Comparison of ENCODE assay signal across 8 mouse cellular contexts in genomic region chr8:123384883-123385540, GRCm38 (mm10). TPM values are rescaled to one million over a fixed set of nuclear protein-coding genes. Genes with fewer than 3 reads are reported as not detected.
DNase-seq lines count a peak whose midpoint lies in the region; ATAC-seq and TF ChIP-seq lines count a peak whose summit lies in the region.

No protein-coding gene starts in this region.

- H3K9ac ChIP-seq in forebrain, embryonic 11.5 days (ENCODE audit: low read length) = no peak overlapping the region
- H3K9ac ChIP-seq in midbrain, embryonic 14.5 days (replicated peaks; ENCODE audit: low read length) = no peak overlapping the region
- H3K9ac ChIP-seq in midbrain, embryonic 15.5 days = no peak overlapping the region

- H3K4me2 ChIP-seq in forebrain, embryonic 11.5 days (ENCODE audit: low read depth, low read length, severe bottlenecking) = no peak overlapping the region
- no peak overlapping the region for H3K4me2 ChIP-seq in midbrain, embryonic 14.5 days (ENCODE audit: low read length)
- no peak overlapping the region for H3K4me2 ChIP-seq in midbrain, embryonic 15.5 days

- no peak for TF ChIP-seq POLR2A in bone marrow macrophage, adult 2 months (IDR thresholded peaks at IDR 0.05; ENCODE audit: borderline replicate concordance, low read depth, low read length)

- H3K4me3 ChIP-seq in forebrain, embryonic 10.5 days = no peak overlapping the region
- no peak overlapping the region for H3K4me3 ChIP-seq in forebrain, embryonic 11.5 days (ENCODE audit: low read depth, low read length)
- no peak overlapping the region for H3K4me3 ChIP-seq in midbrain, embryonic 14.5 days (replicated peaks; ENCODE audit: low read depth, low read length)
- H3K4me3 ChIP-seq in midbrain, embryonic 15.5 days = no peak overlapping the region
- H3K4me3 ChIP-seq in bone marrow macrophage, adult 2 months (ENCODE audit: insufficient read depth, low read length) = no peak overlapping the region

- H3K27ac ChIP-seq in forebrain, embryonic 10.5 days = no peak overlapping the region
- H3K27ac ChIP-seq in forebrain, embryonic 11.5 days (ENCODE audit: low read depth, low read length) = no peak overlapping the region
- no peak overlapping the region for H3K27ac ChIP-seq in midbrain, embryonic 14.5 days (replicated peaks; ENCODE audit: low read depth, low read length)
- no peak overlapping the region for H3K27ac ChIP-seq in midbrain, embryonic 15.5 days
- peak overlapping the region; percentile 88 for H3K27ac ChIP-seq in bone marrow macrophage, adult 2 months (ENCODE audit: insufficient read depth, low read depth, low read length)

- no peaks in the 10 kb centered on the region for H3K4me1 ChIP-seq in forebrain, embryonic 10.5 days
- no peaks in the 10 kb centered on the region for H3K4me1 ChIP-seq in forebrain, embryonic 11.5 days (replicated peaks; ENCODE audit: control insufficient read depth, insufficient read depth, low read length)
- no peaks in the 10 kb centered on the region for H3K4me1 ChIP-seq in midbrain, embryonic 14.5 days (ENCODE audit: control insufficient read depth, insufficient read depth, low read length)
- H3K4me1 ChIP-seq in midbrain, embryonic 15.5 days = no peaks in the 10 kb centered on the region
- peaks cover 16% of the 10 kb centered on the region for H3K4me1 ChIP-seq in bone marrow macrophage, adult 2 months (ENCODE audit: control insufficient read depth, insufficient read depth, low read length)

- peak; percentile 40 for DNase-seq in forebrain, embryonic 10.5 days (ENCODE audit: extremely low spot score, low spot score)
- no peak for DNase-seq in forebrain, embryonic 11.5 days (ENCODE audit: low spot score)
- DNase-seq in midbrain, embryonic 14.5 days = peak; percentile 63
- no peak for DNase-seq in ovary, postnatal 10 days (ENCODE audit: low spot score)
- no peak for DNase-seq in left cerebral cortex, adult 11 months (ENCODE audit: low spot score)

- ATAC-seq in forebrain, embryonic 11.5 days (replicated peaks; ENCODE audit: low FRiP score) = no peak
- no peak for ATAC-seq in midbrain, embryonic 14.5 days (ENCODE audit: low FRiP score, low TSS enrichment)
- ATAC-seq in midbrain, embryonic 15.5 days (replicated peaks) = no peak
- peak; percentile 67; the same call in 1 of the 2 replicates for ATAC-seq in megakaryocyte-erythroid progenitor cell, adult 5-6 weeks (replicated peaks; ENCODE audit: low FRiP score, low TSS enrichment, poor library complexity, severe bottlenecking)

- no peaks in the 10 kb centered on the region for H3K9me3 ChIP-seq in forebrain, embryonic 10.5 days
- H3K9me3 ChIP-seq in forebrain, embryonic 11.5 days (ENCODE audit: control insufficient read depth, low read length) = no peaks in the 10 kb centered on the region
- no peaks in the 10 kb centered on the region for H3K9me3 ChIP-seq in midbrain, embryonic 14.5 days (ENCODE audit: control insufficient read depth, low read length)
- no peaks in the 10 kb centered on the region for H3K9me3 ChIP-seq in midbrain, embryonic 15.5 days

- H3K36me3 ChIP-seq in forebrain, embryonic 10.5 days (replicated peaks) = peaks cover 98% of the 10 kb centered on the region
- peaks cover 13% of the 10 kb centered on the region; the same call in 1 of the 2 replicates for H3K36me3 ChIP-seq in forebrain, embryonic 11.5 days (ENCODE audit: control insufficient read depth, insufficient read depth, low read length)
- H3K36me3 ChIP-seq in midbrain, embryonic 14.5 days (ENCODE audit: control insufficient read depth, insufficient read depth, low read length) = peaks cover 95% of the 10 kb centered on the region
- H3K36me3 ChIP-seq in midbrain, embryonic 15.5 days (replicated peaks) = peaks cover 51% of the 10 kb centered on the region

- WGBS in forebrain, embryonic 10.5 days = 76% methylated on average over 9 of the region's 9 CpGs
- 71% methylated on average over 9 of the region's 9 CpGs for WGBS in forebrain, embryonic 11.5 days
- WGBS in midbrain, embryonic 14.5 days = 71% methylated on average over 9 of the region's 9 CpGs
- WGBS in midbrain, embryonic 15.5 days = 69% methylated on average over 9 of the region's 9 CpGs

- H3K27me3 ChIP-seq in forebrain, embryonic 10.5 days (ENCODE audit: poor library complexity, severe bottlenecking) = no peaks in the 10 kb centered on the region
- H3K27me3 ChIP-seq in forebrain, embryonic 11.5 days (ENCODE audit: control insufficient read depth, insufficient read depth, low read length) = no peaks in the 10 kb centered on the region
- no peaks in the 10 kb centered on the region for H3K27me3 ChIP-seq in midbrain, embryonic 14.5 days (ENCODE audit: control insufficient read depth, insufficient read depth, low read length)
- no peaks in the 10 kb centered on the region for H3K27me3 ChIP-seq in midbrain, embryonic 15.5 days (replicated peaks)

- TF ChIP-seq CTCF in bone marrow macrophage, adult 2 months (IDR thresholded peaks at IDR 0.05; ENCODE audit: low read depth, low read length) = peak; percentile 80

RNA-seq across cellular contexts. Expression of gene Tcf25, which starts 11.5 kb away (rescaled TPM):
- polyA plus RNA-seq in forebrain, embryonic 10.5 days (2016; fragmentation: Nextera tagmentation; extraction: Ambion mirVana) = 146 and 151 TPM in 2 replicates
- 166 and 186 TPM in 2 replicates for polyA plus RNA-seq in forebrain, embryonic 11.5 days (2014; fragmentation: Nextera tagmentation; extraction: Ambion mirVana)
- 254 and 294 TPM in 2 replicates for polyA plus RNA-seq in midbrain, embryonic 14.5 days (2014; fragmentation: Nextera tagmentation; extraction: Ambion mirVana)
- polyA plus RNA-seq in midbrain, embryonic 15.5 days (2015; fragmentation: Nextera tagmentation; extraction: Ambion mirVana) = 324 and 331 TPM in 2 replicates
- polyA plus RNA-seq in bone marrow macrophage, adult 2 months (2012; ENCODE audit: insufficient read depth, insufficient read length, missing spikeins) = 218 and 244 TPM in 2 replicates
- 140 and 145 TPM in 2 replicates for total RNA-seq in megakaryocyte-erythroid progenitor cell, adult 5-6 weeks (2014; fragmentation: Nextera tagmentation)
- total RNA-seq in megakaryocyte-erythroid progenitor cell, adult 5-6 weeks (2017) = 104 and 227 TPM in 2 replicates

RNA-seq across cellular contexts. Expression of gene Mc1r, which starts 21.9 kb away (rescaled TPM):
- polyA plus RNA-seq in forebrain, embryonic 10.5 days (2016; fragmentation: Nextera tagmentation; extraction: Ambion mirVana) = 0.06 and 0.07 TPM in 2 replicates
- 0.16 and 0.31 TPM in 2 replicates for polyA plus RNA-seq in forebrain, embryonic 11.5 days (2014; fragmentation: Nextera tagmentation; extraction: Ambion mirVana)
- polyA plus RNA-seq in midbrain, embryonic 14.5 days (2014; fragmentation: Nextera tagmentation; extraction: Ambion mirVana) = 0.24 and 0.28 TPM in 2 replicates
- 0.10 and 0.17 TPM in 2 replicates for polyA plus RNA-seq in midbrain, embryonic 15.5 days (2015; fragmentation: Nextera tagmentation; extraction: Ambion mirVana)
- polyA plus RNA-seq in bone marrow macrophage, adult 2 months (2012; ENCODE audit: insufficient read depth, insufficient read length, missing spikeins) = not detected in 2 replicates
- total RNA-seq in megakaryocyte-erythroid progenitor cell, adult 5-6 weeks (2014; fragmentation: Nextera tagmentation) = 0.92 and 1.7 TPM in 2 replicates
- total RNA-seq in megakaryocyte-erythroid progenitor cell, adult 5-6 weeks (2017) = 0.91 TPM in 1 of 2 replicates, not detected in the other

RNA-seq across cellular contexts. Expression of gene Tubb3, which starts 26.2 kb away (rescaled TPM):
- 205 and 261 TPM in 2 replicates for polyA plus RNA-seq in forebrain, embryonic 10.5 days (2016; fragmentation: Nextera tagmentation; extraction: Ambion mirVana)
- polyA plus RNA-seq in forebrain, embryonic 11.5 days (2014; fragmentation: Nextera tagmentation; extraction: Ambion mirVana) = 556 and 641 TPM in 2 replicates
- 2,028 and 2,035 TPM in 2 replicates for polyA plus RNA-seq in midbrain, embryonic 14.5 days (2014; fragmentation: Nextera tagmentation; extraction: Ambion mirVana)
- 2,127 and 2,170 TPM in 2 replicates for polyA plus RNA-seq in midbrain, embryonic 15.5 days (2015; fragmentation: Nextera tagmentation; extraction: Ambion mirVana)
- not detected in 2 replicates for polyA plus RNA-seq in bone marrow macrophage, adult 2 months (2012; ENCODE audit: insufficient read depth, insufficient read length, missing spikeins)
- 1.0 and 1.3 TPM in 2 replicates for total RNA-seq in megakaryocyte-erythroid progenitor cell, adult 5-6 weeks (2014; fragmentation: Nextera tagmentation)
- 0.19 TPM in 1 of 2 replicates, not detected in the other for total RNA-seq in megakaryocyte-erythroid progenitor cell, adult 5-6 weeks (2017)

RNA-seq across cellular contexts. Expression of gene Def8, which starts 38.3 kb away (rescaled TPM):
- polyA plus RNA-seq in forebrain, embryonic 10.5 days (2016; fragmentation: Nextera tagmentation; extraction: Ambion mirVana) = 45.9 and 49.9 TPM in 2 replicates
- 46.3 and 48.1 TPM in 2 replicates for polyA plus RNA-seq in forebrain, embryonic 11.5 days (2014; fragmentation: Nextera tagmentation; extraction: Ambion mirVana)
- 42.0 and 48.2 TPM in 2 replicates for polyA plus RNA-seq in midbrain, embryonic 14.5 days (2014; fragmentation: Nextera tagmentation; extraction: Ambion mirVana)
- polyA plus RNA-seq in midbrain, embryonic 15.5 days (2015; fragmentation: Nextera tagmentation; extraction: Ambion mirVana) = 48.4 and 49.8 TPM in 2 replicates
- polyA plus RNA-seq in bone marrow macrophage, adult 2 months (2012; ENCODE audit: insufficient read depth, insufficient read length, missing spikeins) = 25.8 and 30.8 TPM in 2 replicates
- 60.6 and 61.1 TPM in 2 replicates for total RNA-seq in megakaryocyte-erythroid progenitor cell, adult 5-6 weeks (2014; fragmentation: Nextera tagmentation)
- 33.5 and 45.9 TPM in 2 replicates for total RNA-seq in megakaryocyte-erythroid progenitor cell, adult 5-6 weeks (2017)

RNA-seq across cellular contexts. Expression of gene Spire2, which starts 52.5 kb away (rescaled TPM):
- 6.5 and 6.9 TPM in 2 replicates for polyA plus RNA-seq in forebrain, embryonic 10.5 days (2016; fragmentation: Nextera tagmentation; extraction: Ambion mirVana)
- polyA plus RNA-seq in forebrain, embryonic 11.5 days (2014; fragmentation: Nextera tagmentation; extraction: Ambion mirVana) = 12.4 and 13.4 TPM in 2 replicates
- 32.8 and 36.0 TPM in 2 replicates for polyA plus RNA-seq in midbrain, embryonic 14.5 days (2014; fragmentation: Nextera tagmentation; extraction: Ambion mirVana)
- polyA plus RNA-seq in midbrain, embryonic 15.5 days (2015; fragmentation: Nextera tagmentation; extraction: Ambion mirVana) = 44.0 and 44.8 TPM in 2 replicates
- polyA plus RNA-seq in bone marrow macrophage, adult 2 months (2012; ENCODE audit: insufficient read depth, insufficient read length, missing spikeins) = not detected in 2 replicates
- 4.3 and 5.9 TPM in 2 replicates for total RNA-seq in megakaryocyte-erythroid progenitor cell, adult 5-6 weeks (2014; fragmentation: Nextera tagmentation)
- 5.3 and 7.0 TPM in 2 replicates for total RNA-seq in megakaryocyte-erythroid progenitor cell, adult 5-6 weeks (2017)

Comparison
In these comparisons a context has a peak if more than half of its experiments do, and no peak if none do; other contexts are left out.
1. DNase-seq: peak in forebrain, embryonic 10.5 days (single experiment) and midbrain, embryonic 14.5 days (single experiment); none in forebrain, embryonic 11.5 days (single experiment), ovary, postnatal 10 days (single experiment) and left cerebral cortex, adult 11 months (single experiment).
2. RNA of gene Tubb3, which starts 26.2 kb away (polyA plus RNA-seq): 2,127 to 2,170 TPM in midbrain, embryonic 15.5 days, 2,028 to 2,035 TPM in midbrain, embryonic 14.5 days, 556 to 641 TPM in forebrain, embryonic 11.5 days and 205 to 261 TPM in forebrain, embryonic 10.5 days; not detected in bone marrow macrophage, adult 2 months; every median in the first group is over 100 times any median in the second.